Mouse (Mus musculus) hindbrain, embryonic 14.5 days (tissue): ENCODE measurements around the gene Ebf3. TPM values are rescaled to one million over a fixed set of nuclear protein-coding genes. Genes with fewer than 3 reads are reported as not detected.

Source experiments
- ATAC-seq: fragments of 200-750 bp; cut with Nextera tagmentation; 2 replicates; pipeline ENCODE4 v1.8.0; 2017; ENCODE audit warnings: moderate number of reproducible peaks, mild to moderate bottlenecking, moderate TSS enrichment, moderate library complexity; ENCODE audit not compliant: low FRiP score
- DNase-seq: peaks from one replicate; pipeline ENCODE4 v3.0.0-alpha.2; 2015; ENCODE audit warnings: low spot score
- H3K27ac ChIP-seq: fragments of 300-500 bp; sonication (generic); 2 replicates; pipeline ENCODE4 v1.5.1; 2014; ENCODE audit warnings: mild to moderate bottlenecking, moderate library complexity
- H3K27me3 ChIP-seq: fragments of 300-500 bp; sonication (generic); 2 replicates; pipeline ENCODE4 v1.6.1; 2014; ENCODE audit warnings: mild to moderate bottlenecking, low read length, mixed read lengths; ENCODE audit not compliant: control insufficient read depth, insufficient read depth
- H3K36me3 ChIP-seq: fragments of 300-500 bp; sonication (generic); replicated peaks from 2 replicates; pipeline ENCODE4 v1.6.1; 2014; ENCODE audit not compliant: control insufficient read depth, insufficient read depth
- H3K4me1 ChIP-seq: fragments of 300-500 bp; sonication (generic); replicated peaks from 2 replicates; pipeline ENCODE4 v1.6.1; 2014; ENCODE audit warnings: antibody characterized with exemption, low read length, mixed read lengths; ENCODE audit not compliant: control insufficient read depth, insufficient read depth
- H3K4me2 ChIP-seq: fragments of 300-500 bp; sonication (generic); replicated peaks from 2 replicates; pipeline ENCODE4 v1.6.1; 2014; ENCODE audit warnings: mild to moderate bottlenecking, moderate library complexity
- H3K4me3 ChIP-seq: fragments of 300-500 bp; sonication (generic); replicated peaks from 2 replicates; pipeline ENCODE4 v1.5.1; 2014; ENCODE audit warnings: mild to moderate bottlenecking, low read length
- H3K9ac ChIP-seq: fragments of 300-500 bp; sonication (generic); 2 replicates; pipeline ENCODE4 v1.6.1; 2014
- H3K9me3 ChIP-seq: fragments of 300-500 bp; sonication (generic); 2 replicates; pipeline ENCODE4 v1.6.1; 2016; ENCODE audit warnings: low read length; ENCODE audit not compliant: control insufficient read depth
- WGBS: fragments of 180-500 bp; shearing (Covaris S2); extraction: QIAGEN DNeasy Blood & Tissue Kit; methylation state at CpG from one replicate; pipeline ENCODE4 v1.1.7; 2014; 5-methylcytosine and 5-hydroxymethylcytosine counted together
- polyA plus RNA-seq: library from polyadenylated mRNA; unstranded; fragments of >200 nt; fragmentation: Nextera tagmentation; extraction: Ambion mirVana; gene quantifications from 2 replicates; pipeline ENCODE4 v1.2.1, GENCODE M21; 2014

The Ebf3 gene
- 26.9 and 32.8 TPM in 2 replicates for polyA plus RNA-seq

DNA sequence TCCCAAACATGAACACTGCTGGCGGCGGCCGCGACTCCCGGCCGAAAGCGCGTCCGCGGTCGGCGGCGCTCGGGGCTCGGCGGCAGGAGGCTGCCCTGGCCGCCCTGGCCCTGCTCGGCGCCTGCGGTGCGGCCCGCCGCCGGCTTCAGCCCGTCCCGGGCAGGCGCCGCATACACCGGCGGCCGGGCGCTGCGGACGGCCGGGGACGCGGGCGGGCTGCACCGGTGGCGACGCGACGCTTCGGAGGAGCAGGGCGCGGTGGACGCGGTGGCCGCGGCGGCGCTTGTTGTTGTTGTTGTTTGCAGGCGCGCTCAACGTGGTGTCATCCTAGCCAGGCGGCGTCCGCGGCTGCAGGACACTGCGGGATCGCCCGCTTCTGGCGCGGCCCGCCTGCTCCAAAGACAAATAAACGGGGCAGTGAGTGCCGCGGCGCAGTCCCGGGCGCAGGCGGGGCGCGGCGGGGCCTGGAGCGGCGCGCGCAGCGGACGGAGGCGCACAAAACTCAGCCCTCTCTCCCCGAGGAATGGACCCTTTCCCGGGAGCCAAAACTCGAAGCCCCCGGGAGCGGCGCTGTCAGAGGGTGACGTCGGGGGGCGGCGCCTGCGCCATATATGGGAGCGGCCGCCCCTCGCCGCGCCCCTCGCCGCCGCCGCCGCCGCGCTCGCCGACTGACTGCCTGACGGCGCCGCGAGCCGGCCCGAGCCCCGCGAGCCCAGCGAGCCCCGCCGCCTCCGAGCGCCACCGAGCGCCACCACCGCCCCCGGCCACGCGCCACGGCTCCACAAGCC is at the start of gene Ebf3:
Ebf3 (minus strand) TSS at position 542 of the 788 bp plus-strand sequence.
- H3K4me3 ChIP-seq, result peak within 1 kb of the TSS; percentile 61
- peaks cover 4% of the 10 kb centered on the region for H3K36me3 ChIP-seq
- peak within 1 kb of the TSS; percentile 64 for H3K4me2 ChIP-seq
- H3K27me3 ChIP-seq, result peaks cover 23% of the 10 kb centered on the region
- under 1% methylated on average over 102 of the region's 127 CpGs for WGBS
- peak within 1 kb of the TSS; percentile 96 for H3K9ac ChIP-seq
- peaks cover 46% of the 10 kb centered on the region for H3K4me1 ChIP-seq
- ATAC-seq (peak; percentile 87), DNase-seq (peak; percentile 91)
- no peaks in the 10 kb centered on the region for H3K9me3 ChIP-seq
- H3K27ac ChIP-seq, result peak within 1 kb of the TSS; percentile 98

DNA sequence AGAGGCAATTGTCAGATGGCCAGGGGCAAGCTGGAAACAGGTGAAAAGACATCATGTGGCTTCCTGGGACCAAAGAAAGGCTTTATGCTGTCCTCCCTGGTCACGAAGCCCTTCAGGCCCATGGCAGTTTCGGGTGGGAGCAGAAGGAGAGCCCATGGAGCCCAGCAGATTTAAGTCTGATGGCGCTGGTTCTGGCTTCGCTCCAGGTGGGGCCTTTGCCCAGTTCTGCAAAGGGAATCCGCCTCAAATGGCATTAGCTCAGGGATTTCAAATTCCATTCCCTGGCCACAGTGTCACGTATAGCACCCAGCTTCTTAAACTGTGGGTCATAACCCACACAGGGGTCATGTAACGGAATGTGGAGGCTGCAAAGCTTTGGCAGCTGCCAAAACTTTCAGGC is 32.6 kb upstream of the Ebf3 start:
- WGBS, result 82% methylated on average over 7 of the region's 7 CpGs
- H3K36me3 ChIP-seq, result no peaks in the 10 kb centered on the region
- no peak overlapping the region for H3K4me2 ChIP-seq
- no peak overlapping the region for H3K4me3 ChIP-seq
- H3K27me3 ChIP-seq, result no peaks in the 10 kb centered on the region
- DNase-seq (no peak), ATAC-seq (no peak)
- H3K9me3 ChIP-seq, result no peaks in the 10 kb centered on the region
- H3K9ac ChIP-seq, result no peak overlapping the region
- H3K27ac ChIP-seq, result no peak overlapping the region
- H3K4me1 ChIP-seq, result no peaks in the 10 kb centered on the region

DNA sequence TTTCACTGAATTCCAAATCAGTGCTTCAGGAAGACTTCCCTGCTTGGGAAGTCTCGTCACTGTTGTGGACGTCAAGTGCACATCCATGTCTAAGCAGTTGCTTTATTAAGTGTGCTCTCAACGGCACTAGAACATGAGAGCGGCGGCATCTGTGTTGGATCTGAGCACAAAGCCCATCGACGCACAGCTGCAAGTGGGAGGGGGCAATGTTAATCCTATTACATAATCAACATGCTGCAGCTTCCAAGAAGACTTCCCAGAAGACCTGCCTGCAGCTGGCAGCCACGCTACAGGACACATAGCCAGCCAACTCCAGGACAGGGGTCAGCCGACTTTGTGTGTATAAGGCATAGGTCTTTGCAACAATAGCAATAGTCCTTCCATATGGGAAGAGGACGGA is 31.8 kb upstream of the Ebf3 start:
- no peaks in the 10 kb centered on the region for H3K4me1 ChIP-seq
- no peaks in the 10 kb centered on the region for H3K36me3 ChIP-seq
- no peak for ATAC-seq
- no peak overlapping the region for H3K4me3 ChIP-seq
- H3K9ac ChIP-seq, result no peak overlapping the region
- H3K27ac ChIP-seq, result no peak overlapping the region
- H3K4me2 ChIP-seq, result no peak overlapping the region
- no peak for DNase-seq
- H3K27me3 ChIP-seq, result no peaks in the 10 kb centered on the region
- 62% methylated on average over 10 of the region's 10 CpGs for WGBS
- no peaks in the 10 kb centered on the region for H3K9me3 ChIP-seq

DNA sequence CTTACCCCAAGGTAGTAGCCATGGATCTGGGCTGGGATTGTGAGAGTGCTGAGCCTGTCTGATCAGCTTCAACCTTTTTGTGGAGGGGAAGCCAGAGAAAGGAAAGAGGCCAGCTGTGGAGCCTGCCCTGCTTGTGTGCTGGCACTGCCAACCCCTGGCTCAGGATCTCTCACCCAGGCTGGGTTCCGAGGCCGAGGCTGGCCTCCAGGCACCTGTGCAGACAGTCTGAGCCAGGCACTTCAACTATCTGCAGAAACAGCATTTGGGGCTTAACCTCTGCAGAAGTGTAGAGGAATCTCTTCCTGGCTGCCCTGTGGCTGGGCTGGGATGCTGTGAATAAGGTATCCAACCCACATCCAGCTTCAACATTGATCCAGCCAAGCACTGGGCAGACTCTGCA is 19.7 kb upstream of the Ebf3 start:
- H3K27ac ChIP-seq, result no peak overlapping the region
- no peaks in the 10 kb centered on the region; the same call in 1 of the 2 replicates for H3K27me3 ChIP-seq
- DNase-seq, result no peak
- 80% methylated on average over 2 of the region's 2 CpGs for WGBS
- no peak overlapping the region for H3K4me3 ChIP-seq
- H3K4me1 ChIP-seq, result no peaks in the 10 kb centered on the region
- H3K9ac ChIP-seq, result no peak overlapping the region
- no peak overlapping the region for H3K4me2 ChIP-seq
- no peaks in the 10 kb centered on the region for H3K9me3 ChIP-seq
- ATAC-seq, result no peak
- H3K36me3 ChIP-seq, result no peaks in the 10 kb centered on the region

DNA sequence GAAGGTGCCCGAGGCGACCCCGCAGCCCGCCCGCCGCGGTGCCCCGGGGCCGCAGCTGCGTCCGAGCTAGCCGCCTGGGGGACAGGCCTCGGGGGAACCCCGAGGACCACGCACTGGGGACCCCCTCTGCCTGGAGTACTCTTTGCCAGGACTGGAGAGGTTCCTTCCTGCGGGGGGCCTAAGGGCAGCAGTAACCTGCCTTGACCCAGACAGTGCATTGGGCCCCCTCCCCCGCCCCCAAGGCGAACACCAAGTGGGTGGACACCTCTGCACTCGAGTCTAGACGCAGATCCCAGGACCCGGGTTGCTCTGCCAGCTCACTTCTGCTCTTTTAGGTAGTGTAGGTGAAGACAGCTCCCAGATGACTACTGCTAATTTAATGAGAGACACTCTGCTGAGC is 8.7 kb upstream of the Ebf3 start:
- Histone ChIP-seq H3K4me1 (peaks cover 32% of the 10 kb centered on the region), H3K9ac (peak overlapping the region; percentile 61; the same call in 1 of the 2 replicates)
- under 1% methylated on average over 21 of the region's 21 CpGs for WGBS

DNA sequence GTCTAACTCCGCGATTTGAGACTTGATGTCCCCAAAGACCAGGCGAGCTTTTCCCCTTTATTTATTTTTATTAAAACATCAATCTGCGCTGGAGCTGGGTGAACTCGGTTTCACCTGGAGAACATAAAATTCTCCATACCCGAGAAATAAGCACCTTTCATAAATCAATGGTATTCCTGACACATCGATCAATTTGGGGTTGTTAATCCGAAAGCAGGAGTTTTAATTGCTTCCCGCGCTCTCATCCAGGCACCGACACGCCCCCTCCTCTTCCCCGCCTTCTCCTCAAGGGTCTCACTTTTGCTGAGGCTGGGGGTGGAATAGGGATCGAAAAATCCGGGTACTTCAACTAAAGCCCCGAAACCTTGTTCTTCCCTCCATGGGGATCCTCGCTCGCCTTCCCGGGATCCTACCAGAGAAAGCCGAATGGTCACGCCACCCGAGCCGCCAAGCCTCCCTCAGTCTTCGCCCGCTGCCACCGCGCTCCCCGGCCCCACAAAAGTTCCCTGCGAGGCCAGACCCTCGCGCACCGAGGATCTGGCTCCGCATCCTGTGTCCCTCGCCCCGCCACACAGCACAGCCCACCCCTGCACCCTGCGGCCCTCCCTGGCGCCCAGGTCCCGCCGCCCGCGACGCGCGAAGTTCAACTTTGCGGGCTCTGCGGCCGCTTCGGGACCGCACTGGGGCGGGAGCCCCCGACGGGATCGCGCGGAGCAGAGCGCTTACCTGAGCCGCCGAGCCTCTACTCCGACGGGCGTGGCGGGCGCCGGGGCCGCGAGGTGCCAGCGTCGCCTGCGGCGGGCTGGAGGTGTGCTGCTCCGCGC is 7.9 kb upstream of the Ebf3 start:
- WGBS, result under 1% methylated on average over 71 of the region's 72 CpGs
- peak; percentile 10; the same call in 1 of the 2 replicates for ATAC-seq
- peaks cover 77% of the 10 kb centered on the region for H3K27me3 ChIP-seq
- H3K36me3 ChIP-seq, result no peaks in the 10 kb centered on the region
- H3K9ac ChIP-seq, result peak overlapping the region; percentile 61
- H3K9me3 ChIP-seq, result no peaks in the 10 kb centered on the region
- H3K4me1 ChIP-seq, result peaks cover 38% of the 10 kb centered on the region
- peak overlapping the region; percentile 61 for H3K4me3 ChIP-seq
- DNase-seq, result peak; percentile 32
- H3K27ac ChIP-seq, result peak overlapping the region; percentile 98
- H3K4me2 ChIP-seq, result peak overlapping the region; percentile 64

More for the DNA sequence above, 8.7 kb upstream of the Ebf3 start:
- ATAC-seq (peak; percentile 18; the same call in 1 of the 2 replicates), DNase-seq (no peak)
- peak overlapping the region; percentile 64 for H3K4me2 ChIP-seq
- peak overlapping the region; percentile 61 for H3K4me3 ChIP-seq
- H3K9me3 ChIP-seq, result no peaks in the 10 kb centered on the region
- H3K27me3 ChIP-seq, result peaks cover 70% of the 10 kb centered on the region
- H3K27ac ChIP-seq, result peak overlapping the region; percentile 98; the same call in 1 of the 2 replicates
- no peaks in the 10 kb centered on the region for H3K36me3 ChIP-seq

DNA sequence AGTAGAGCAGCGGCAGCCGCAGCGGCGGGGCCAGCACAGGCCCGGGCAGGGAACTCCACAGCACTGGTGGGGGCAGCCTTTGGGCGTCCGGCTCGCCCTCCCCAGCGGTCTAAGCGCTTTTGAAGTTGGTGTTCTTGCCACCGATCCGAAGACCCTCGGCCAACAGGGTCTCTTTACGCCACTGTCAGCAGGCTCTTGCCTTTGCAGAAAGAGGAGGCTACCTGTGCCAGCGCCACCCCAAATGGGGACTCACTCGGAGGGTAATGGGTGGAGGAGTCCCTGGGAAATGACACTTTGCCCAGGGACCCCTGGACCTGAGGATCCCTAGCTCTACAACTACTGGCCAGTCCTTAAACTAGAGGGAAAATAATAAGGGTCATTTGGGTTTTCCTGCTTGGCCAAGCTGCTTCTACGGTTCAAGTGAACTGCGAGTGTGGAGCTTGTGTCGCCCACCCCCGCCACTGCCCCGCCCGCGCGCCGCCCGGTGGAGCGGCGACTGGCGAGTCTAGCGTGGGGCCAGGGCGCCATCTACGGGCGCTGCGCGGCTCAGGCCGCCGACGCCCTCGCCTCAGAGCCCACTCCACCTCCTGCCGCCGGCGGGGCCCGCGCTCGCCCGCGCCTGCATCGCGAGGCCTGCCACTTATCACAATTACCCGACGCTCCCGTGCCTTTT is 7.0 kb upstream of the Ebf3 start:
- H3K36me3 ChIP-seq, result no peaks in the 10 kb centered on the region
- no peaks in the 10 kb centered on the region for H3K9me3 ChIP-seq
- H3K4me2 ChIP-seq, result peak overlapping the region; percentile 64
- peak; percentile 61 for ATAC-seq
- H3K9ac ChIP-seq, result peak overlapping the region; percentile 61
- H3K27ac ChIP-seq, result peak overlapping the region; percentile 98
- peaks cover 47% of the 10 kb centered on the region for H3K4me1 ChIP-seq
- H3K27me3 ChIP-seq, result peaks cover 76% of the 10 kb centered on the region
- under 1% methylated on average over 52 of the region's 52 CpGs for whole genome bisulfite sequencing
- H3K4me3 ChIP-seq, result peak overlapping the region; percentile 61
- peak; percentile 80 for DNase-seq

DNA sequence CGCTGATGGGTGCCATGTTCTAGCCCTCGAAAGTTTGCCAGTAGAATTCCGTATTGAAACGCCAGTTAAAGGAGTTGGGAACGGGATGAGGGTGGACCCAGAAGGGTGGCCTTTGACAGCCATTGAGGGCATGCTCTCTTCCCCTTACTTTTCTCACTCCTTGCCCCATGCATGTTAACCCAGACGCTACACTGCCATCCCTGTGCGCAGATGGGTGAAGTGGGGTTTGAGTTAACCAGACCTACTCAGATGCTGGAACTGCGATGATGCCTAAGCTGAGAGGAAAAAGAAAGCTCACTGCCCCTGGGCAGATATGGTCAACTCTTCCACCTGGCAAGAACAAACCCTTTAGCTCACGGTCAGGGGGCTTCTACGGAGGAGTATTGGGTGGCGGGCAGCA is 6.1 kb upstream of the Ebf3 start:
- WGBS, result 2% methylated on average over 11 of the region's 11 CpGs
- Histone ChIP-seq H3K36me3 (no peaks in the 10 kb centered on the region), H3K27me3 (peaks cover 75% of the 10 kb centered on the region), H3K27ac (peak overlapping the region; percentile 98), H3K4me3 (peak overlapping the region; percentile 61), H3K9ac (peak overlapping the region; percentile 61), H3K4me1 (peaks cover 54% of the 10 kb centered on the region), H3K4me2 (peak overlapping the region; percentile 64), H3K9me3 (no peaks in the 10 kb centered on the region)
- ATAC-seq (no peak), DNase-seq (no peak)
